Mouse (Mus musculus) embryonic facial prominence, embryonic 11.5 days (tissue): ENCODE measurements at regions not wholly inside any gene's neighbourhood (a gene's known extent, or its start where the extent isn't known, plus 50 kb on each side); places are given as distances from the start of the nearest gene placed in this dataset.
"Not testable (repeated sequence)": the region's sequence is repeated elsewhere in the genome, so short reads cannot be mapped to it uniquely, and the experiment has no call there.

Experiments used
- ATAC-seq: fragments of 200-750 bp; cut with Nextera tagmentation; replicated peaks from 2 replicates; pipeline ENCODE4 v1.8.0; 2017; ENCODE audit warnings: low read depth; ENCODE audit not compliant: insufficient number of reproducible peaks, low FRiP score, low TSS enrichment
- DNase-seq: peaks from one replicate; pipeline ENCODE4 v3.0.0-alpha.2; 2015; ENCODE audit warnings: low spot score
- H3K27ac ChIP-seq: fragments of 300-500 bp; sonication (generic); replicated peaks from 2 replicates; pipeline ENCODE4 v1.5.1; 2014; ENCODE audit warnings: mild to moderate bottlenecking, low read depth, low read length, control low read depth
- H3K27me3 ChIP-seq: fragments of 300-500 bp; sonication (generic); 2 replicates; pipeline ENCODE4 v1.6.1; 2014; ENCODE audit warnings: mild to moderate bottlenecking, low read length, moderate library complexity, mixed read lengths; ENCODE audit not compliant: control insufficient read depth, insufficient read depth
- H3K36me3 ChIP-seq: fragments of 300-500 bp; sonication (generic); replicated peaks from 2 replicates; pipeline ENCODE4 v1.6.1; 2014; ENCODE audit warnings: low read depth, mild to moderate bottlenecking, low read length, moderate library complexity, mixed read lengths; ENCODE audit not compliant: control insufficient read depth, insufficient read depth
- H3K4me1 ChIP-seq: fragments of 300-500 bp; sonication (generic); 2 replicates; pipeline ENCODE4 v1.6.1; 2014; ENCODE audit warnings: low read length, mixed read lengths; ENCODE audit not compliant: control insufficient read depth, insufficient read depth
- H3K4me2 ChIP-seq: fragments of 300-500 bp; sonication (generic); 2 replicates; pipeline ENCODE4 v1.6.1; 2014; ENCODE audit warnings: low read depth, mild to moderate bottlenecking, control low read depth, low read length, moderate library complexity
- H3K4me3 ChIP-seq: fragments of 300-500 bp; sonication (generic); 2 replicates; pipeline ENCODE4 v1.5.1; 2014; ENCODE audit warnings: low read depth, low read length, control low read depth
- H3K9ac ChIP-seq: fragments of 300-500 bp; sonication (generic); replicated peaks from 2 replicates; pipeline ENCODE4 v1.6.1; 2014; ENCODE audit warnings: mild to moderate bottlenecking, control low read depth, low read length
- H3K9me3 ChIP-seq: fragments of 300-500 bp; sonication (generic); replicated peaks from 2 replicates; pipeline ENCODE4 v1.6.1; 2016; ENCODE audit warnings: mild to moderate bottlenecking, low read length, inconsistent platforms, mixed read lengths; ENCODE audit not compliant: control insufficient read depth
- WGBS: fragments of 180-500 bp; shearing (Covaris S2); extraction: QIAGEN DNeasy Blood & Tissue Kit; methylation state at CpG from one replicate; pipeline ENCODE4 v1.1.7; 2014; 5-methylcytosine and 5-hydroxymethylcytosine counted together

- DNase-seq, result no peak
- whole genome bisulfite sequencing, result 77% methylated on average over 1 of the region's 1 CpGs
- H3K4me3 ChIP-seq, result no peak overlapping the region
- H3K9ac ChIP-seq, result no peak overlapping the region
- no peaks in the 10 kb centered on the region for H3K27me3 ChIP-seq
- H3K36me3 ChIP-seq, result no peaks in the 10 kb centered on the region
- no peak overlapping the region for H3K27ac ChIP-seq
- H3K9me3 ChIP-seq, result no peaks in the 10 kb centered on the region
- ATAC-seq, result no peak
- no peaks in the 10 kb centered on the region for H3K4me1 ChIP-seq
- no peak overlapping the region for H3K4me2 ChIP-seq
Observed at GRCm38 (mm10) chr7:138467386-138467785, 69.9 kb upstream of the Tcerg1l start.

- Histone ChIP-seq H3K9me3 (no peaks in the 10 kb centered on the region), H3K36me3 (no peaks in the 10 kb centered on the region), H3K4me1 (no peaks in the 10 kb centered on the region), H3K4me2 (no peak overlapping the region), H3K27me3 (no peaks in the 10 kb centered on the region), H3K27ac (no peak overlapping the region), H3K4me3 (no peak overlapping the region), H3K9ac (no peak overlapping the region)
- 44% methylated on average over 7 of the region's 7 CpGs for WGBS
- ATAC-seq, result no peak
- no peak for DNase-seq
Observed at GRCm38 (mm10) chr7:138457964-138458363, 60.4 kb upstream of the Tcerg1l start.

GRCm38 (mm10) chr7:138455371-138455770 lies 57.8 kb upstream of the Tcerg1l start:
- Histone ChIP-seq H3K4me3 (no peak overlapping the region), H3K9me3 (no peaks in the 10 kb centered on the region), H3K4me1 (no peaks in the 10 kb centered on the region), H3K27ac (no peak overlapping the region), H3K9ac (no peak overlapping the region), H3K27me3 (no peaks in the 10 kb centered on the region), H3K4me2 (no peak overlapping the region), H3K36me3 (no peaks in the 10 kb centered on the region)
- 93% methylated on average over 3 of the region's 3 CpGs for WGBS
- ATAC-seq (no peak), DNase-seq (no peak)

GRCm38 (mm10) chr7:138454498-138455225 lies 57.1 kb upstream of the Tcerg1l start:
- H3K9ac ChIP-seq, H3K4me2 ChIP-seq, H3K27me3 ChIP-seq, H3K36me3 ChIP-seq, H3K4me1 ChIP-seq, ATAC-seq, H3K4me3 ChIP-seq, H3K27ac ChIP-seq, H3K9me3 ChIP-seq, DNase-seq: not testable (repeated sequence)
- WGBS, result 47% methylated on average over 14 of the region's 14 CpGs

- Histone ChIP-seq H3K27ac (no peak overlapping the region), H3K9ac (no peak overlapping the region)
Observed at GRCm38 (mm10) chr7:138451321-138451720, 53.8 kb upstream of the Tcerg1l start.

GRCm38 (mm10) chr7:138448519-138448918 lies 51.0 kb upstream of the Tcerg1l start:
- ATAC-seq, result no peak
- Histone ChIP-seq H3K27ac (no peak overlapping the region), H3K9ac (no peak overlapping the region), H3K4me1 (no peaks in the 10 kb centered on the region), H3K36me3 (no peaks in the 10 kb centered on the region), H3K4me2 (no peak overlapping the region), H3K9me3 (no peaks in the 10 kb centered on the region), H3K4me3 (no peak overlapping the region), H3K27me3 (no peaks in the 10 kb centered on the region)
- WGBS, result 80% methylated on average over 7 of the region's 7 CpGs
- no peak for DNase-seq

More at GRCm38 (mm10) chr7:138451321-138451720, 53.8 kb upstream of the Tcerg1l start:
- Histone ChIP-seq H3K4me1 (no peaks in the 10 kb centered on the region), H3K36me3 (no peaks in the 10 kb centered on the region), H3K4me3 (no peak overlapping the region), H3K27me3 (no peaks in the 10 kb centered on the region), H3K9me3 (no peaks in the 10 kb centered on the region), H3K4me2 (no peak overlapping the region)
- no peak for ATAC-seq
- no peak for DNase-seq
